Mouse (Mus musculus) embryo, embryonic 10 days (tissue): ENCODE data around the gene Safb.

Experiments
- DNase-seq: peaks from one replicate; pipeline ENCODE4 v3.0.0-alpha.2; 2015; ENCODE audit warnings: low spot score

The Safb gene

GRCm38 (mm10) chr17:56560131-56560530 lies 24.5 kb upstream of the Safb start:
- DNase-seq: no peak

- DNase-seq: no peak
These were observed 22.8 kb upstream of the Safb start for GRCm38 (mm10) chr17:56561866-56562265.

GRCm38 (mm10) chr17:56566293-56566692 lies 18.3 kb upstream of the Safb start:
- no peak for DNase-seq

- no peak for DNase-seq
These were observed 17.7 kb upstream of the Safb start for GRCm38 (mm10) chr17:56566918-56567317.

GRCm38 (mm10) chr17:56567370-56567769 lies 17.3 kb upstream of the Safb start:
- no peak for DNase-seq

- DNase-seq: no peak
These were observed 14.3 kb upstream of the Safb start for GRCm38 (mm10) chr17:56570287-56570686.

- no peak for DNase-seq
These were observed 12.5 kb upstream of the Safb start for GRCm38 (mm10) chr17:56572154-56572553.

- DNase-seq: no peak
These were observed 11.7 kb upstream of the Safb start for GRCm38 (mm10) chr17:56572939-56573338.

GRCm38 (mm10) chr17:56583071-56583470 lies 1.6 kb upstream of the Safb start:
- DNase-seq: no peak

GRCm38 (mm10) chr17:56583611-56584256 lies 891 bp upstream of the Safb start:
- DNase-seq: peak; percentile 33

- DNase-seq: peak; percentile 37
These were observed 671 bp downstream of the Safb start for GRCm38 (mm10) chr17:56585171-56585821.

- DNase-seq: no peak
These were observed 3.1 kb downstream of the Safb start for GRCm38 (mm10) chr17:56587773-56588172.

GRCm38 (mm10) chr17:56588921-56589320 lies 4.3 kb downstream of the Safb start:
- no peak for DNase-seq

- no peak for DNase-seq
These were observed 7.9 kb downstream of the Safb start for GRCm38 (mm10) chr17:56592553-56592952.

- no peak for DNase-seq
These were observed 9.1 kb downstream of the Safb start for GRCm38 (mm10) chr17:56593527-56594271.

GRCm38 (mm10) chr17:56603186-56604069 lies 18.8 kb downstream of the Safb start:
- no peak for DNase-seq

GRCm38 (mm10) chr17:56604070-56604380 lies 19.4 kb downstream of the Safb start:
- no peak for DNase-seq

- DNase-seq: no peak
These were observed 19.8 kb downstream of the Safb start for GRCm38 (mm10) chr17:56604422-56604821.

GRCm38 (mm10) chr17:56605431-56605830 lies 20.8 kb downstream of the Safb start:
- DNase-seq: no peak

GRCm38 (mm10) chr17:56607521-56608062 lies 23.0 kb downstream of the Safb start:
- no peak for DNase-seq

GRCm38 (mm10) chr17:56608699-56609098 lies 24.1 kb downstream of the Safb start:
- DNase-seq: no peak
